Mouse (Mus musculus) inflammation-experienced regulatory T-cells, adult 6 months (primary cell): ENCODE measurements around the gene Elp6. TPM values are rescaled to one million over a fixed set of nuclear protein-coding genes. Genes with fewer than 3 reads are reported as not detected.

Source experiments
- ATAC-seq: one replicate; pipeline ENCODE4 v1.8.0; 2017
- polyA plus RNA-seq, 3 experiments: library from polyadenylated mRNA; unstranded; fragments of 100-300 nt; shearing (Covaris generic); gene quantifications; one replicate each; pipeline ENCODE4 v1.2.1; 2017

Elp6 gene
- polyA plus RNA-seq, 3 experiments from 2014 or later: 17.7 to 19.1 (median 18.9) TPM

DNA sequence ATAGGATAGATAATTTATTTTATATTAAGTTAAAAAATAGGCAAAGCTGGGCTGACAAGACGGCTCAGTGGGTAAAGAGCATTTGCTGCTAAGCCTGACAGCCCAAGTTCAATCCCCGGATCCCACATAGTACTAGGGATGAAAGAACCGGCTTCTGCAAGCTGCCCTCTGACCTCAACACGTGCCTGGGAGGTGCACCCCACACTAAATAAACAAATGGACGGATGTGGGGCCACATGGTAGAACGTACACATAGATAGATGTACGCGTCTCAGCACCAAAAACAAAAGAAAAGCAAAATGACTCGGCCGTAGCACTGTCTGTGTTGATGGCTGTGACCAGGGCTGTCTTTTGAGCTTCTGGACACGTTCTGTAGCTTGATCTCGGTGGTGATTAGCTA lies 56.3 kb downstream of the Elp6 start:
- ATAC-seq: no peak

DNA sequence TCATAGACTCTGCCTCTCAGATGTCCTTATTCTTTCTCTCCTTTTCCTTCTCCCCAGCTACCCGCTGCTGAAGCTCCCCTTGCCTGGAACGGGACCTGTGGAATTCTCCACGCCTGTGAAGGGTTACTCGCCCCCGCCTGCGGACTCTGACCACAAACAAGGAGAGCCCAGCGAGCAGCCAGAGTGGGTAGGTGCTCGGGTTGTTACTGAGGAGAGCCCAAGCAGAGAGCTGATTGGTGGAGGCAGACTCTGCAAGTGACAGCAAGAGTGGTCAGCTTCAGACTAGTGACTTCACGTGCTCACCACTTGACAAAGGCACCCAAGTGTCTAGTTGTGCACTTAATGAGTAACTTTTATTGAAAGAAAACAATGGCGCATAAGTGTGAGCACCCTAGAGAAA lies 57.4 kb downstream of the Elp6 start:
- ATAC-seq: no peak

GRCm38 (mm10) chr9:110366746-110367145 lies 61.8 kb downstream of the Elp6 start:
- ATAC-seq: no peak

- no peak for ATAC-seq
These were observed 64.9 kb downstream of the Elp6 start for GRCm38 (mm10) chr9:110369860-110370259.

Other genes starting within 250 kb of the Elp6 start
- gene Smarcc1, start 187.5 kb upstream of the Elp6 start, polyA plus RNA-seq: 10 to 100 TPM; 25.9 to 35.4 (median 26.2) TPM
- 100 to 1,000 TPM in 2 of 3 experiments, 10 to 100 TPM in 1; 70.5 to 107 (median 103) TPM for gene Dhx30, start 187.3 kb upstream of the Elp6 start, polyA plus RNA-seq
- gene Cspg5, start 61.4 kb upstream of the Elp6 start, polyA plus RNA-seq: under 1 TPM; 0.13 to 0.27 (median 0.18) TPM
- gene Scap, start 28.1 kb downstream of the Elp6 start, polyA plus RNA-seq: 10 to 100 TPM; 10.8 to 15.9 (median 11.1) TPM
- gene Ptpn23, start 103.0 kb downstream of the Elp6 start, polyA plus RNA-seq: 1 to 10 TPM; 4.4 to 5.9 (median 4.7) TPM
- gene Ngp, start 114.6 kb downstream of the Elp6 start, polyA plus RNA-seq: 1 to 10 TPM in 1 of 3 experiments, not detected in 2; 5.1 TPM
- 10 to 100 TPM; 10.7 to 16.2 (median 12.3) TPM for gene Klhl18, start 171.5 kb downstream of the Elp6 start, polyA plus RNA-seq
- gene Kif9, start 171.8 kb downstream of the Elp6 start, polyA plus RNA-seq: under 1 TPM; 0.53 to 0.95 (median 0.75) TPM
- 10 to 100 TPM; 33.9 to 60.5 (median 44.9) TPM for gene Setd2, start 227.4 kb downstream of the Elp6 start, polyA plus RNA-seq